Mouse (Mus musculus) heart, embryonic 16.5 days (tissue): ENCODE results near the gene Tmem107. TPM values are rescaled to one million over a fixed set of nuclear protein-coding genes. Genes with fewer than 3 reads are reported as not detected.
"Not testable (repeated sequence)": the region's sequence is repeated elsewhere in the genome, so short reads cannot be mapped to it uniquely, and the experiment has no call there.

Experiments used
- ATAC-seq: fragments of 200-750 bp; cut with Nextera tagmentation; replicated peaks from 2 replicates; pipeline ENCODE4 v1.8.0; 2017; ENCODE audit warnings: moderate number of reproducible peaks; ENCODE audit not compliant: insufficient read depth, low FRiP score; ENCODE audit errors: extremely low read depth
- H3K27ac ChIP-seq: fragments of 300-500 bp; sonication (generic); 2 replicates; pipeline ENCODE4 v1.5.1; 2014; ENCODE audit warnings: mild to moderate bottlenecking, low read length, control low read depth, moderate library complexity
- H3K27me3 ChIP-seq: fragments of 300-500 bp; sonication (generic); 2 replicates; pipeline ENCODE4 v1.6.1; 2014; ENCODE audit warnings: low read length, mixed read lengths; ENCODE audit not compliant: control insufficient read depth, insufficient read depth
- H3K36me3 ChIP-seq: fragments of 300-500 bp; sonication (generic); 2 replicates; pipeline ENCODE4 v1.6.1; 2014; ENCODE audit not compliant: control insufficient read depth, insufficient read depth
- H3K4me1 ChIP-seq: fragments of 300-500 bp; sonication (generic); 2 replicates; pipeline ENCODE4 v1.6.1; 2014; ENCODE audit warnings: low read length, mixed read lengths; ENCODE audit not compliant: control insufficient read depth, insufficient read depth
- H3K4me2 ChIP-seq: fragments of 300-500 bp; sonication (generic); 2 replicates; pipeline ENCODE4 v1.6.1; 2014; ENCODE audit warnings: low read depth, mild to moderate bottlenecking, control low read depth, low read length
- H3K4me3 ChIP-seq: fragments of 300-500 bp; sonication (generic); 2 replicates; pipeline ENCODE4 v1.5.1; 2014; ENCODE audit warnings: mild to moderate bottlenecking, control low read depth, low read length
- H3K9ac ChIP-seq: fragments of 300-500 bp; sonication (generic); 2 replicates; pipeline ENCODE4 v1.6.1; 2014; ENCODE audit warnings: low read length, control low read depth
- H3K9me3 ChIP-seq: fragments of 300-500 bp; sonication (generic); replicated peaks from 2 replicates; pipeline ENCODE4 v1.6.1; 2016; ENCODE audit warnings: low read length; ENCODE audit not compliant: control insufficient read depth
- WGBS: fragments of 180-500 bp; shearing (Covaris S2); extraction: QIAGEN DNeasy Blood & Tissue Kit; methylation state at CpG from one replicate; pipeline ENCODE4 v1.1.7; 2014; 5-methylcytosine and 5-hydroxymethylcytosine counted together
- polyA plus RNA-seq: library from polyadenylated mRNA; unstranded; fragments of >200 nt; fragmentation: Nextera tagmentation; extraction: Ambion mirVana; gene quantifications from 2 replicates; pipeline ENCODE4 v1.2.1, GENCODE M21; 2015

Gene Tmem107
- polyA plus RNA-seq, 1 experiment from 2014 or later = 43.3 TPM

GRCm38 (mm10) chr11:69092871-69093270 is 22.3 kb downstream of the Tmem107 start:
- H3K36me3 ChIP-seq = peaks cover 15% of the 10 kb centered on the region
- H3K4me1 ChIP-seq = peaks cover 29% of the 10 kb centered on the region
- H3K27ac ChIP-seq = peak overlapping the region; percentile 39
- H3K4me2 ChIP-seq = no peak overlapping the region
- no peaks in the 10 kb centered on the region for H3K27me3 ChIP-seq
- no peak overlapping the region for H3K9ac ChIP-seq
- 84% methylated on average over 4 of the region's 4 CpGs for WGBS
- no peak for ATAC-seq
- no peaks in the 10 kb centered on the region for H3K9me3 ChIP-seq
- no peak overlapping the region for H3K4me3 ChIP-seq

DNA sequence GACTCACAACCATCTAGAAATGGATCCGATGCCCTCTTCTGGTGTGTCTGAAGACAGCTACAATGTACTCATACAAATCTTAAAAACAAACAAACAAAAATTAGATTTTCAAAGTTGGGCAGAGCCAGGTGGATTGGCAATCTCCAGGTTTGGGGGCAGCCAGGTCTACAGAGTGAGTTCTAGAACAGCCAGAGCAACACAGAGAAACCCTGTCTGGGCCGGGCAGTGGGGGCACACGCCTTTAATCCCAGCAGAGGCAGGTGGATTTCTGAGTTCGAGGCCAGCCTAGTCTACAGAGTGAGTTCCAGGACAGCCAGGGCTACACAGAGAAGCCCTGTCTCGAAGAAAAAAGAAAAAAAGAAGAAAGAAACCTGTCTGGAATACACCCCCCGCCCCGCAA is 23.2 kb downstream of the Tmem107 start:
- H3K9me3 ChIP-seq, H3K27me3 ChIP-seq, ATAC-seq, H3K4me3 ChIP-seq, H3K9ac ChIP-seq, H3K4me2 ChIP-seq: not testable (repeated sequence)
- 88% methylated on average over 7 of the region's 7 CpGs for WGBS
- Histone ChIP-seq H3K36me3 (peaks cover 15% of the 10 kb centered on the region), H3K4me1 (peaks cover 36% of the 10 kb centered on the region), H3K27ac (peak overlapping the region; percentile 96; the same call in 1 of the 2 replicates)

DNA sequence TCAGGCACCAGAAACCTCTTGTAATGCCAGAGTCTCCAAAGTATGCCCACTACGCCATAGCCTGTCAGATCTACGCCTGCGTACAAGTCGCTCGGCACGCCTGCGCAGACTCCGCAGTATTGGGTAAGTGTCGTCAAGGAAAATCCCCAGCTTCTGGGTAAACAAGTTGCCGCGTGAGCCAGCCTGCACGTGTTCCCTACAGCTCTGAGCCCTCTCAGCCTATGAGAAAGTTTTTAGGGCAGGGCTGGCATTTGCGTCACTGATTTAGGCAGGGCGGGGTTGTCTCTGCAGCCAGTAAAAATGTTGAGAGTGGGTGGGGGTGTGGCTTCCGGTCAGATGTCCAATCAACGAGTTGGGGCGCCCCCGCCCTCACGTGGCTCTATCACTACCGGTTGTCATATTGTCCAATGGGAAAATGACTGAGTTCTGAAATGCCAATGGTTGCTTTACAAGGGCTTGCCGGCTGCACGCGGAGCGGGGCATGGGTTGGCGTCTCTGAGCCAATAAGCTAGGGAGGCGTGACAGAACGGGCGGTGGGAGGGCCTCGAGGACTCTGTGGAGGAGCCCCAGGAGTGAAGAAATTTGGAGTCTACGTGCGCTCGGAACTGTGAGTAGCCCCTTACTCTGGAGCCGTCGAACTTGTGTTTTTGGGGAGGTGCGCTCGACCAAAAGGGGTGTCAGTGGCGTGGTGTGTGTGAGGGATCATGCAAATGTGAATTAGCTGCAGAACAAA is 24.3 kb downstream of the Tmem107 start, which contains the start of gene Per1:
TSS of gene Per1 (plus strand) at position 521 of the 733 bp plus-strand sequence.
- Histone ChIP-seq H3K9ac (peak within 1 kb of the TSS; percentile 93), H3K27ac (peak within 1 kb of the TSS; percentile 99), H3K36me3 (peaks cover 11% of the 10 kb centered on the region), H3K9me3 (no peaks in the 10 kb centered on the region), H3K4me1 (peaks cover 38% of the 10 kb centered on the region), H3K27me3 (no peaks in the 10 kb centered on the region), H3K4me3 (peak within 1 kb of the TSS; percentile 76), H3K4me2 (peak within 1 kb of the TSS; percentile 98)
- under 1% methylated on average over 37 of the region's 37 CpGs for WGBS
- ATAC-seq = peak; percentile 86

- Histone ChIP-seq H3K27ac (peak overlapping the region; percentile 99), H3K9ac (peak overlapping the region; percentile 93), H3K4me3 (peak overlapping the region; percentile 76), H3K27me3 (no peaks in the 10 kb centered on the region), H3K9me3 (no peaks in the 10 kb centered on the region), H3K36me3 (peaks cover 10% of the 10 kb centered on the region), H3K4me2 (peak overlapping the region; percentile 98), H3K4me1 (peaks cover 36% of the 10 kb centered on the region)
- WGBS = under 1% methylated on average over 27 of the region's 27 CpGs
- ATAC-seq = no peak
These were observed 25.1 kb downstream of the Tmem107 start for GRCm38 (mm10) chr11:69095511-69096231.

- Histone ChIP-seq H3K4me2 (peak overlapping the region; percentile 98), H3K4me3 (peak overlapping the region; percentile 76), H3K9ac (peak overlapping the region; percentile 93), H3K9me3 (no peaks in the 10 kb centered on the region), H3K27ac (peak overlapping the region; percentile 99), H3K4me1 (peaks cover 38% of the 10 kb centered on the region), H3K36me3 (peaks cover 15% of the 10 kb centered on the region), H3K27me3 (no peaks in the 10 kb centered on the region)
- WGBS = 7% methylated on average over 9 of the region's 9 CpGs
- no peak for ATAC-seq
These were observed 25.9 kb downstream of the Tmem107 start for GRCm38 (mm10) chr11:69096360-69096986.

GRCm38 (mm10) chr11:69096987-69097900 is 26.6 kb downstream of the Tmem107 start:
- Histone ChIP-seq H3K9me3 (no peaks in the 10 kb centered on the region), H3K27ac (peak overlapping the region; percentile 99), H3K4me2 (peak overlapping the region; percentile 98), H3K4me1 (peaks cover 38% of the 10 kb centered on the region), H3K4me3 (peak overlapping the region; percentile 76), H3K36me3 (peaks cover 19% of the 10 kb centered on the region), H3K27me3 (no peaks in the 10 kb centered on the region), H3K9ac (peak overlapping the region; percentile 93)
- 2% methylated on average over 29 of the region's 29 CpGs for WGBS
- ATAC-seq = peak; percentile 59

DNA sequence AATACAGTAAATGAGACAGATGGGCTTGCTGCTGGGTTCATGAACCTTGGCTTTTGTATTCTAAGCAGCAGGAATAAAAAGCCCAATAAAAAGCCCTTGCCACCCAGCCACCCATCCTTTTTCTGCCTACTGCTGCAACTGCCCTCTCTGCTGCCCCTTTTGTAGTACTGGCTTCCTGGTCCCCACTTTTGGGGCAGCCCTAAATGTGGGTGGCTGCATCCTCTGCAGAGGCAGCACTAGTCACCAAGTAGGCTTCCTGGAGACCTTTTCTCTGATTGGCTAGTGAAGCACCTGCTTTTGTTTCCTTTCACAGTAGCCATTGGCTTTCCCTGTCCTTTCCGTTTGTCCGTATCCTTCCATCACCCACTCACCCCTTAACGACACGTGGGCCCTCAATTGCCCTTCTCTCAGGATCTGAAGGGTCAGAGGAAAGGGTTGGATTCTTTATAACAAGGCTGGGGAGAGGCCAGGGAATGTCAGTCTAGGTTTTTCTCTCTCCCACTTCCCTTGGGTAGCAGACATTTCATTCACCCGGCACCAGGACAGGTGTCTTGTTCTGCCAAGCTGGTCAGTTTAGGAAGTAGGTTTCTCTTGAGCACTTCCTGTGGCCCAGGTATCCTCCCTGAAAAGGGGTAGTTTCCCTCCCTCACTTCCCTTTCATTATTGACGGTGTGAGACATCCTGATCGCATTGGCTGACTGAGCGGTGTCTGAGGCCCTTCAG is 27.6 kb downstream of the Tmem107 start:
- H3K27ac ChIP-seq = peak overlapping the region; percentile 99
- no peaks in the 10 kb centered on the region for H3K27me3 ChIP-seq
- peaks cover 28% of the 10 kb centered on the region for H3K36me3 ChIP-seq
- H3K9ac ChIP-seq = peak overlapping the region; percentile 83
- WGBS = 21% methylated on average over 8 of the region's 8 CpGs
- H3K4me3 ChIP-seq = peak overlapping the region; percentile 76
- H3K4me2 ChIP-seq = peak overlapping the region; percentile 98
- peaks cover 38% of the 10 kb centered on the region for H3K4me1 ChIP-seq
- no peak for ATAC-seq
- no peaks in the 10 kb centered on the region for H3K9me3 ChIP-seq

DNA sequence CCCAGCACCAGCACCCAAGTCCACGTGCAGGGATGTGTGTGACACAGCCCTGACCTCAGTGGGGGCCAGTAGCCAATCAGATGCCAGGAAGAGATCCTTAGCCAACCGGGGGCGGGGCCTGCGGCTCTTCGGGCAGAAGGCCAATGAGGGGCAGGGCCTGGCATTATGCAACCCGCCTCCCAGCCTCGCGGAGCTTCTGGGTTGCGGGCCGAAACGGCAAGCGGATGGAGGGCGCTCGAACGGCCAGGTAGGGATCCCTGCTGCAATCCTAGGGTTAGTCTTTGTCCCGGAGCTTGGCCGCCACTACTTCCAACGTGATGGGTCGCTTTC is 28.1 kb downstream of the Tmem107 start:
- H3K27me3 ChIP-seq = no peaks in the 10 kb centered on the region
- under 1% methylated on average over 19 of the region's 19 CpGs for WGBS
- H3K4me1 ChIP-seq = peaks cover 38% of the 10 kb centered on the region
- H3K4me2 ChIP-seq = peak overlapping the region; percentile 98
- H3K4me3 ChIP-seq = peak overlapping the region; percentile 76
- peak overlapping the region; percentile 83 for H3K9ac ChIP-seq
- peak overlapping the region; percentile 99 for H3K27ac ChIP-seq
- H3K36me3 ChIP-seq = peaks cover 33% of the 10 kb centered on the region
- no peaks in the 10 kb centered on the region for H3K9me3 ChIP-seq
- peak; percentile 1; the same call in 1 of the 2 replicates for ATAC-seq
